Mouse (Mus musculus) bone marrow macrophage, adult 2 months (primary cell): ENCODE data around the gene Rgs7bp. TPM values are rescaled to one million over a fixed set of nuclear protein-coding genes. Genes with fewer than 3 reads are reported as not detected.
"Not testable (repeated sequence)": the region's sequence is repeated elsewhere in the genome, so short reads cannot be mapped to it uniquely, and the experiment has no call there.

Source experiments
- H3K27ac ChIP-seq: 2 replicates; pipeline ENCODE4 v1.5.1; 2012; ENCODE audit warnings: low read depth, low read length; ENCODE audit not compliant: insufficient read depth
- H3K4me1 ChIP-seq: 2 replicates; pipeline ENCODE4 v1.6.1; 2012; ENCODE audit warnings: low read length; ENCODE audit not compliant: control insufficient read depth, insufficient read depth
- H3K4me3 ChIP-seq: 2 replicates; pipeline ENCODE4 v1.5.1; 2012; ENCODE audit warnings: mild to moderate bottlenecking, low read length, moderate library complexity; ENCODE audit not compliant: insufficient read depth
- CTCF ChIP-seq: IDR thresholded peaks from 2 replicates; pipeline ENCODE4 v1.5.1; 2012; ENCODE audit warnings: low read depth, mild to moderate bottlenecking, low read length, moderate library complexity
- POLR2A ChIP-seq: IDR thresholded peaks from 2 replicates; pipeline ENCODE4 v1.6.1; 2012; ENCODE audit warnings: mild to moderate bottlenecking, low read depth, low read length, borderline replicate concordance
- polyA plus RNA-seq: library from polyadenylated mRNA; stranded (reverse); fragments of >200 nt; gene quantifications from 2 replicates; pipeline ENCODE4 v1.2.4, GENCODE M21; 2012; ENCODE audit not compliant: missing spikeins, insufficient read depth, insufficient read length

Rgs7bp gene
- polyA plus RNA-seq, 1 experiment, result 0.11 TPM

DNA sequence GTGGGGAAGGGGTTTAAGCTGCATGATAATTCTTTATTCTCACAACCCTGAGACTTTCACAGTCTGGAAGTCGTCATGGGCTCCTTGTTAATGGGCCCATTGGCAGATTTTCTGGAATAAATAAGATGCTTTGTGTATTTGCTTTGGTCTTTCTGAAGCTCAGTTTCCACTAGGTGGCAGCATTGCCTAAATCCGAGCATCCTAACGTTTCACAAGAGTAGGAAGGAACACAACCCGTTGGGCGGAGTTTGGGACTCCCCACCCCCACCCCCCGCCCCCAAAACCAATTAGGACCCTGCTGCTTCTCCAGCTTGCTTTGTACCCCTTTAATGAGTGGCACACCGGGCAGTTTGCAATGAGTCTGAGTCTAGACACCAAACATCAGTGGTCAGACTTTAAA is 106.8 kb downstream of the Rgs7bp start:
- peak; percentile 50 for TF ChIP-seq CTCF
- no peak for TF ChIP-seq POLR2A
- Histone ChIP-seq H3K27ac (no peak overlapping the region), H3K4me1 (no peaks in the 10 kb centered on the region), H3K4me3 (no peak overlapping the region)

DNA sequence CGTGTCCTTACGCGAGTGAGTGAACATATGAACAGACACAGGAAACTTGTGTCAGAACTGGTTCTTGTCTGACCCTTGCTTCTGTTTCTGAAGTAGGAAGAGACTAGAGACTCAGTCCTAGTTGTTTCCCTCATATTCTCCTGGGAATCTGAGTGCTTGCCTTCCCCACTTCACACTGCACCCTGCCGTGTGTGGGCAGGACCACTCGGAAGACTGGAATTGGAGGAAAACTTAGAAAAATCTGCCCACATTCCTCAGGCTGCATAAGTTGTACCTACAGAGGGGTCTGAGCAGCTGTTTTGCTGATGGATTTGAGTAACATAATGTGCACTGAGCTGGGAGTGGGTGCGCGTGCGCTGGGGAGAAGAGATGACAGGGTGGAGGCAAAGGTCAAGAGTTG is 114.2 kb downstream of the Rgs7bp start:
- Histone ChIP-seq H3K4me3 (no peak overlapping the region), H3K4me1 (peaks cover 11% of the 10 kb centered on the region), H3K27ac (no peak overlapping the region)
- TF ChIP-seq CTCF (no peak), POLR2A (no peak)

DNA sequence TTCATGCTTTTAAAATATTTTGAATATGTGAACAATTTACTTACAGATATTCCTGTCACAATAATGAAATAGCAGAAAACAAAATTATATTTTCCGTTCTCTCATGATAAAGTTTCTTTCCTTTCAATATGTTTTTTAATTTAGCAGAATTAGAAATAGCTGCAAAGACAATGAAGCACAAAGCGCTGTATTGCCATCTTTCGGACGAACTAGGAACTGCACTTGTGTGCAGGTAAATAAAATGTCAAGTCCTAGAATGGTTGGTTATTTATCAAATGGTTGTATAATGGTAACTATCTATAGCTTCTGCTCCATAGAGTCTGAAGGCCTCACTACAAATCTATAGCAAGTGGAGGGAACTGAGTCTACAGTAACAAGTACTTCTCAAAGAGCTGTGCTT is 114.9 kb downstream of the Rgs7bp start:
- no peak for TF ChIP-seq CTCF
- no peak for TF ChIP-seq POLR2A
- no peak overlapping the region for H3K4me3 ChIP-seq
- no peak overlapping the region for H3K27ac ChIP-seq
- H3K4me1 ChIP-seq, result peaks cover 13% of the 10 kb centered on the region

DNA sequence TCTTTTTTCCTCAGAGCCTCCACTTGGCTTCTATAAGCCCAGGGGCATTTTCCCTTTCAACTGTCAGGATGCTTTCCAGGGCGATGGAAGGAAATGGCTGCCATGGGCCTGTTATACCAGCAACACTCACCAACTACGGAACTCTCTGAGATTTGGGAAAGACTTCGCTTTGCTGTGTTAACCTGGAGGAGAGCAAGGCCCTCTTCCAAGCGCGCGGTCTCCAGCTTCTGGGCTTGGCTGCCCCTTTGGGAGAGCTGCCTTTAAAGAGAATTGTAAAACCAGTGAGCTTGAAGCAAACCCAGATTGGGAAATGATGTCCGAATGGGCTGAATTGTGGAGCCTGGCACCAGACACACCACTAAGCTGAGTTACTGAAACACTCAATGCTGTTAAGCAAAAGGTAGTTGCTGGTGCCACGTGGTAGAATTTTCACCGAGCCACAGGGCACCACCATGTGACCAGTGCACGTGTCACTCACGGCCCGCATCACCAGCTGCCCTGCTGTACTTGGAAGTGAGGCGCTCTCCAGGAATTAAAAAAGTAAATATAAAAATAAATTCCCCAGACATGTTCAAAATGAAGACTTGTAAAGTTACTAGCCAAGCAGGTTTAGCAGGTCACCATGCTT is 115.7 kb downstream of the Rgs7bp start:
- TF ChIP-seq CTCF (no peak), POLR2A (no peak)
- H3K4me3 ChIP-seq, result no peak overlapping the region
- no peak overlapping the region for H3K27ac ChIP-seq
- H3K4me1 ChIP-seq, result peaks cover 14% of the 10 kb centered on the region

DNA sequence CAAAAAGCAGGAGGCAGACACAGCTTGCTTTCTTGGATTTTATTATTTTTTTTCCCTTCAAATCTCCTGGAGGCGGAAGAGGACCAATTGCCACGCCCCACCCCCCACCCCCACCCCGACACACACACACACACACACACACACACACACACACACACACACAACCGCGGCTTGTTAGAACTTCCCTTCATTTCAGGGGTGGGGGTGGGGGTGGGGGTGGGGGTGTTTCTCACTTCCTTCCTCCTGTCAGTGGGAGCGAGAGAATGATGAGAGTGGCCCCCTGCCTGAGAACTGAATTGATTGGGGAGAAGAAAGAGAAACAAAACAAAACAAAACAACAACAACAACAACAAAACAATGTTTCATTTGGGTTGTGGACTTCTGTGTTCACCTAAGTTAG is 117.0 kb downstream of the Rgs7bp start:
- Histone ChIP-seq H3K27ac (no peak overlapping the region), H3K4me3 (peak overlapping the region; percentile 11), H3K4me1 (peaks cover 15% of the 10 kb centered on the region)
- TF ChIP-seq CTCF (no peak), POLR2A (no peak)

DNA sequence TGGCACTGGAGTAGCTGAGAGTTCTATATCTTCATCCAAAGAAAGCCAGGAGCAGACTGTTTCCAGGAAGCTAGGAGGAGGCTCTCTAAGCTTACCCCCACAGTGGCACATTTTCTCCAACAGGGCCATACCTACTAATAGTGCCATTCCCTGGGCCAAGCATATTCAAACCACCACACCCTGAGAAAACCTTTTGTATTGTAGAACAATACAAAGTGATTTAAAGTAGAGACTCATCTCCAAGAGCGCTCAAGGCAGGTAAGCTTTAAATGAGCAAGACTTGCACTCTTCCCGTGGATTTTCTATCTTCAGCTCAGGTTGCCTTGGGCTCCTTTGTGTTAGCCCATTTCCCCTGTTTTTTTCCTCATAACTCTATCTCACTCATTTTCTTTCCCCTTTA is 118.1 kb downstream of the Rgs7bp start:
- no peak overlapping the region for H3K4me3 ChIP-seq
- TF ChIP-seq POLR2A, result no peak
- no peak for TF ChIP-seq CTCF

DNA sequence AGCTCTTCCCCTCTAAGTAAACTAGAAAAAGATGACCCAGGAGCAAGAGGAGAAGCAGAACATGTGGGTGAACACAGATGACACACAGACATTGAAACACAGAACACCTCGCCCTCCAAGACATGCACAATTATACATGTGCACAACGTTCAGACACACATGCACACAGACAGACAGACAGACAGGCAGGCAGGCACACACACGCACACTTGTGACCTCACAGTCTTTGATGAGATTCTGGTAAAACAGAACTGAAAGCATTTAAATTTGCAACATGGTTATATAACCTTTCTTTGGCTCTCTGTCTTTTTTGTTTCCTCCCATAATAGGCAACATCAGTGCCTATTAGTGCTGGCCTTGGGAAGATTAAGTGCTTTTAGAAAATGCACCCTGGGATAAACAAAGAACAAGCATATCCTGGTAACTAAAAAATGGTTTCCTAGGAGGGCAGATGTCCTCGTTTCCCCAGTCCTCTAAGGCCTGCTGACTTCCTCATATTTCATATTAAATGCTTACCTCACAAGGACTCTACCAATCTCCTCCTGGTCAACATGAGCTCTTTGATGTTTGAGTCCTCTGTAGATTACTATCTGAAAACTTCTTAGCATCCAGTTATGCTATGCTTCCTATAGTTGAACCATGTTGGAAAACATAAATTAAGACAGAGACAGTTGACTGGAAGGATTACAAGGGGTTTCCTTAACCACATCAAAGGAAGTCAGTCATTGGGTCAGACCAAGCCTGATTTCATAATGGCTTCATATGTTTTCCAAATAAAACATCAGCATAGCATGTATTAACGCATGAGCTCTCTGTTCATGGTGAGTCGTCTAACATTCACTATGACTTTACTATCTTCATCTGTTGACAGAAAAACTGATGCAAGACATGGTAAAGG is 122.8 kb downstream of the Rgs7bp start:
- Histone ChIP-seq H3K27ac (no peak overlapping the region), H3K4me3 (no peak overlapping the region), H3K4me1 (peaks cover 16% of the 10 kb centered on the region)
- TF ChIP-seq POLR2A, result no peak
- TF ChIP-seq CTCF, result no peak

More for the DNA sequence above, 118.1 kb downstream of the Rgs7bp start:
- Histone ChIP-seq H3K27ac (no peak overlapping the region), H3K4me1 (peaks cover 21% of the 10 kb centered on the region)

DNA sequence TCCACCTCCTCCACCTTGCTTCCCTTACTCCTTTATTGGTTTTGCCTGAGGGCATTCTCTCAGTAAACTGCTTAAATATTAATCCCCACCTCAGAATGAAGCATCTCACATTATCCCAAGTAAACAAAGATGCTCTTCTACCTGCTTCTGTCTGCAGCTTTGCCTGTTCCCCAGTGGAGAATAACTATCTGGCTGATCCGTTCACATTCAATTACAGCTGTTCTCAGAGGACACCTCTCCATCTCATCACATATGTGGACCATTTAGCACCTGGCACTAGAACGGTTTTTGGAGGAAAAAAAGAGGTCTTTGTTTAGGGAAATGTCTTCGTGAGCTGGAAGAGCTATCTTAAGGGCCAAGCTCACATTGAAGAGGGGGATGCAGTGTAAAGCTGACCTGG is 123.9 kb downstream of the Rgs7bp start:
- Histone ChIP-seq H3K4me1 (peaks cover 14% of the 10 kb centered on the region), H3K4me3 (no peak overlapping the region), H3K27ac (no peak overlapping the region)
- TF ChIP-seq POLR2A, result no peak
- no peak for TF ChIP-seq CTCF

DNA sequence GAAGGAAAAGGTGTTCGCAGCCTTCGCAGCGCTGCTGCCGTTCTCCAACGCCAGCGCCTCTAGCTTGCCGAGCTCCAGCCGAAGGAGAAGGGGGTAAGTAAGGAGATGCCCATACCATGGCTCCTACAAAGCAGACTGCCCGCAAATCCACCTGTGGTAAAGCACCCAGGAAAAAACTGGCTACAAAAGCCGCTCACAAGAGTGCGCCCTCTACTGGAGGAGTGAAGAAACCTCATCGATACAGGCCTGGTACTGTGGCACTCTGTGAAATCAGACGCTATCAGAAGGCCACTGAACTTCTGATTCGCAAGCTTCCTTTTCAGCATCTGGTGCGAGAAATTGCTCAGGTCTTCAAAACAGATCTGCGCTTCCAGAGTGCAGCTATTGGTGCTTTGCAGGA is 136.1 kb downstream of the Rgs7bp start:
- Histone ChIP-seq H3K27ac (no peak overlapping the region), H3K4me1 (no peaks in the 10 kb centered on the region), H3K4me3 (no peak overlapping the region)
- TF ChIP-seq CTCF (peak; percentile 73), POLR2A (no peak)

DNA sequence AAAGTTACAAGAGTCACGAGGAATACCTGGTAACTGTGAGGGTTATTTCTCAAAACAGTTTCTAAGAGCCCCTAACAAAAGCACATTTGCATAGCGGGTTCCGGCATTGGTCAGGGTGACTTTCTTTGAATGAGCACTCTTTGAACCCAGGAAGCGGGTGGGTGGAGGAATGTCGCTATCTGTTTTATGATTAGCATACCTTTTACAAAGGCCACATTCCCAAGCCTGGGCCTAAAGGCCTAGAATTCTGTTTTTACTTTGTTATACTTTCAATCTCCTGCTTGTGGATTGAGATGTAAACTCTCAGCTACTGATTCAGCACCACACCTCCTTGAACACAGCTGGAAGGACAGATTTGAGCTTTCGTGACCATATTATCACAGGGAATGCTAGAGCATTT is 138.0 kb downstream of the Rgs7bp start:
- not testable (repeated sequence) for H3K27ac ChIP-seq, H3K4me1 ChIP-seq, H3K4me3 ChIP-seq
